In genomic region chr5:111929180-111929990, GRCm38 (mm10) we compare ENCODE assay signal across 18 mouse cellular contexts.
DNase-seq lines count a peak whose midpoint lies in the region; ATAC-seq lines count a peak whose summit lies in the region.
"Had no signal": no experiment of that assay in that cellular context is flagged by ENCODE, and none has a peak within 500 bp of the region (broad histone marks: within the 10 kb centered on the region; RNA-seq: fewer than 3 reads in every experiment).

No protein-coding gene starts in this region.

- no peak overlapping the region for H3K4me2 ChIP-seq in kidney, embryonic 15.5 days
- no peak overlapping the region for H3K4me2 ChIP-seq in intestine, embryonic 16.5 days (ENCODE audit: low read depth, low read length)
- H3K4me2 ChIP-seq in liver, embryonic 12.5 days: no peak overlapping the region
- H3K4me2 ChIP-seq: limb, embryonic 15.5 days had no signal

- no peaks in the 10 kb centered on the region for H3K36me3 ChIP-seq in kidney, embryonic 15.5 days
- no peaks in the 10 kb centered on the region for H3K36me3 ChIP-seq in intestine, embryonic 16.5 days (ENCODE audit: control insufficient read depth, insufficient read depth, low read length)
- H3K36me3 ChIP-seq in liver, embryonic 12.5 days: no peaks in the 10 kb centered on the region
- H3K36me3 ChIP-seq: limb, embryonic 15.5 days had no signal

- peaks cover 12% of the 10 kb centered on the region for H3K4me1 ChIP-seq in kidney, embryonic 15.5 days
- H3K4me1 ChIP-seq in intestine, embryonic 16.5 days (ENCODE audit: control insufficient read depth, insufficient read depth, low read length): peaks cover 11% of the 10 kb centered on the region; the same call in 1 of the 2 replicates
- no peaks in the 10 kb centered on the region for H3K4me1 ChIP-seq in liver, embryonic 12.5 days

- no peaks in the 10 kb centered on the region for H3K9me3 ChIP-seq in kidney, embryonic 15.5 days (replicated peaks)
- no peaks in the 10 kb centered on the region for H3K9me3 ChIP-seq in intestine, embryonic 16.5 days (ENCODE audit: control insufficient read depth, low read length)
- no peaks in the 10 kb centered on the region for H3K9me3 ChIP-seq in liver, embryonic 12.5 days (replicated peaks)
- H3K9me3 ChIP-seq: limb, embryonic 15.5 days had no signal

- H3K27ac ChIP-seq in kidney, embryonic 15.5 days: no peak overlapping the region
- H3K27ac ChIP-seq in intestine, embryonic 16.5 days (ENCODE audit: low read length): 0 out of 2 replicates have a peak overlapping the region, but pooled peaks have one; percentile 9
- H3K27ac ChIP-seq in liver, embryonic 12.5 days: no peak overlapping the region
- H3K27ac ChIP-seq: limb, embryonic 15.5 days; macrophage had no signal

- DNase-seq in adrenal gland, adult 2 months: peak; percentile 9
- no peak for DNase-seq in adrenal gland, postnatal 10 days
- no peak for DNase-seq in kidney, postnatal 36 days
- peak; percentile 30 for DNase-seq in ES-CJ7 (ENCODE audit: low read depth, low spot score)
- DNase-seq in cerebellum, adult 8-10 months: no peak
- DNase-seq: cerebellum, adult 11 months; gastrocnemius, postnatal 10 days; heart, postnatal 14 days; kidney, adult 11 months; lung, adult 2 months; thymus, postnatal 14 days had no signal

- H3K27me3 ChIP-seq in kidney, embryonic 15.5 days: peaks cover 6% of the 10 kb centered on the region; the same call in 1 of the 2 replicates
- H3K27me3 ChIP-seq in intestine, embryonic 16.5 days (replicated peaks; ENCODE audit: control insufficient read depth, insufficient read depth, low read length): no peaks in the 10 kb centered on the region
- H3K27me3 ChIP-seq in liver, embryonic 12.5 days (replicated peaks): no peaks in the 10 kb centered on the region

- 32% methylated on average over 15 of the region's 15 CpGs for WGBS in kidney, embryonic 15.5 days
- 37% methylated on average over 15 of the region's 15 CpGs for WGBS in intestine, embryonic 16.5 days
- WGBS in liver, embryonic 12.5 days (ENCODE audit: insufficient replicate concordance): 66% methylated on average over 15 of the region's 15 CpGs

- no peak overlapping the region for H3K9ac ChIP-seq in kidney, embryonic 15.5 days
- H3K9ac ChIP-seq in intestine, embryonic 16.5 days (ENCODE audit: low read depth, low read length): no peak overlapping the region
- no peak overlapping the region for H3K9ac ChIP-seq in liver, embryonic 12.5 days
- H3K9ac ChIP-seq: limb, embryonic 15.5 days had no signal

- H3K4me3 ChIP-seq in kidney, embryonic 15.5 days (replicated peaks): no peak overlapping the region
- H3K4me3 ChIP-seq in intestine, embryonic 16.5 days (ENCODE audit: low read length): no peak overlapping the region
- no peak overlapping the region for H3K4me3 ChIP-seq in liver, embryonic 12.5 days
- H3K4me3 ChIP-seq: limb, embryonic 15.5 days; myocyte had no signal

- ATAC-seq in kidney, embryonic 15.5 days (replicated peaks; ENCODE audit: low FRiP score): peak; percentile 69; the same call in 1 of the 2 replicates
- ATAC-seq in intestine, embryonic 16.5 days: peak; percentile 82
- ATAC-seq in liver, embryonic 12.5 days: no peak
- ATAC-seq: activated CD4-positive, CD25-positive, alpha-beta regulatory T cell, adult 4 months had no signal

Comparison
In these comparisons a context has a peak if more than half of its experiments do, and no peak if none do; other contexts are left out.
1. DNase-seq: peak in adrenal gland, adult 2 months (single experiment) and ES-CJ7 (single experiment); none in adrenal gland, postnatal 10 days (single experiment), kidney, postnatal 36 days (0 of 2) and cerebellum, adult 8-10 months (single experiment).